Mouse (Mus musculus): Measurements from ENCODE around the gene Gar1. TPM values are rescaled to one million over a fixed set of nuclear protein-coding genes. Genes with fewer than 3 reads are reported as not detected.

Gene Gar1
- total RNA-seq, 2 experiments from 2014 or later = 43.7 to 46.6 TPM

GRCm38 (mm10) chr3:129820847-129821246 is 10.3 kb downstream of the Gar1 start:
- DNase-seq (ENCODE audit: low spot score in 2 of 2) = no peak

- DNase-seq (ENCODE audit: low spot score in 2 of 2) = no peak
Measured at GRCm38 (mm10) chr3:129803765-129804164, 27.4 kb downstream of the Gar1 start, which contains the start of gene Lrit3. Gene Lrit3, minus strand, starts transcription at chr3:129804030.

GRCm38 (mm10) chr3:129799011-129799410 is 32.2 kb downstream of the Gar1 start:
- no peak for DNase-seq (ENCODE audit: low spot score in 2 of 2)

GRCm38 (mm10) chr3:129798551-129798950 is 32.6 kb downstream of the Gar1 start:
- no peak for DNase-seq (ENCODE audit: low spot score in 2 of 2)

GRCm38 (mm10) chr3:129797341-129797740 is 33.9 kb downstream of the Gar1 start:
- no peak for DNase-seq (ENCODE audit: low spot score in 2 of 2)

GRCm38 (mm10) chr3:129793801-129794200 is 37.4 kb downstream of the Gar1 start:
- DNase-seq (ENCODE audit: low spot score in 2 of 2) = no peak

GRCm38 (mm10) chr3:129782746-129783145 is 48.5 kb downstream of the Gar1 start:
- no peak for DNase-seq (ENCODE audit: low spot score in 2 of 2)

GRCm38 (mm10) chr3:129781435-129781834 is 49.8 kb downstream of the Gar1 start:
- no peak for DNase-seq (ENCODE audit: low spot score in 2 of 2)

Other genes starting within 250 kb of the Gar1 start
- gene Egf, start 76.1 kb downstream of the Gar1 start, total RNA-seq (2021) = 1 to 10 TPM; 1.2 to 1.7 TPM
- not detected for gene Lrit3, start 27.4 kb downstream of the Gar1 start, total RNA-seq (2021)
- under 1 TPM; 0.62 to 0.68 TPM for gene Rrh, start 8.8 kb downstream of the Gar1 start, total RNA-seq (2021)
- not detected for gene Cfi, start 4.5 kb upstream of the Gar1 start, total RNA-seq (2021)
- 10 to 100 TPM; 22.3 to 23.6 TPM for gene Pla2g12a, start 47.2 kb upstream of the Gar1 start, total RNA-seq (2021)
- gene Casp6, start 70.0 kb upstream of the Gar1 start, total RNA-seq (2021) = 1 to 10 TPM; 6.3 to 7.6 TPM
- gene Mcub, start 138.8 kb upstream of the Gar1 start, total RNA-seq (2021) = 1 to 10 TPM; 2.9 to 3.3 TPM
- 10 to 100 TPM; 52.5 to 58.7 TPM for gene Sec24b, start 230.2 kb upstream of the Gar1 start, total RNA-seq (2021)

All from layer of hippocampus, adult 18-20 months (tissue).